Mouse (Mus musculus): ENCODE measurements around the gene Thy1. TPM values are rescaled to one million over a fixed set of nuclear protein-coding genes. Genes with fewer than 3 reads are reported as not detected.

The Thy1 gene
- polyA plus RNA-seq, 1 experiment from 2014 or later, result 0.38 TPM

DNA sequence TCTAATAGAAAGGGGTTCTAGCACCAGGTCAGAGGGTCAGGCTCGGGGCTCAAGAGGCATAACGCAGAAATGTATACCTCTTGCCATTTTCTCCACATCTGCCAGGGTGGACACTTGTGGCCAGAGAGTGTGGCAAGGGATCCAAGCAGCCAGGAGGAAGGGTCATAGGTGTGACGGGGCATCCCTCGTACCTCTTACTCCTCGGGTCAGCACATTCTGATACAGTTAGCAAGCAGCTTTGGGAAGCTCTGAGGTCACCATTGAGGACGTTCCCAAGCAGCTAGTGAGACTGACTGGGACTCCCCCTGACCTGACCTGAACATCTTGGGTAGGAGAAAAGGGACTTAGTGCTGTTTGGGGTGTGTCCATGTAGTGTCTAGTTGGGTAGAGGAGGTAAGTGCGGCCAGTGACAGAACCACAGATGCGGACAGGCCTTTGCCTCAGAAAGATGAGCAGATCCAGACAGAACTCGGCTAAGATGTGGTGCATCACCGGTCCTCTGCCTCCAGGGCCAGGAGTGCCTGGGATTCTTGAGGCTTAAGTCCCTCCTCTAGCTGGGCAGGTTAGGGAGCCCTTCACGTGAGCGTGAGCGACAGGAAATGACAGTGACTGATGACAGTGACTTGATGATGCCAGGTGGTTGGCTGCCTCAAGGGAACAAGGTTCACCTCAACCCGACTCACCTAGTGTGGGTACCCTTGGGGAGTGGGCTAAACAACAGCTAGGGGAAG is 27.1 kb downstream of the Thy1 start:
- H3K4me1 ChIP-seq (ENCODE audit: control insufficient read depth, low read depth, low read length), result peaks cover 8% of the 10 kb centered on the region
- H3K4me3 ChIP-seq (ENCODE audit: low read depth, low read length), result no peak overlapping the region
- no peaks in the 10 kb centered on the region for H3K9me3 ChIP-seq (replicated peaks; ENCODE audit: control insufficient read depth, low read length)
- H3K36me3 ChIP-seq (ENCODE audit: control insufficient read depth, insufficient read depth), result no peaks in the 10 kb centered on the region
- no peak overlapping the region for H3K4me2 ChIP-seq (ENCODE audit: low read depth, low read length)
- H3K27ac ChIP-seq (ENCODE audit: low read length), result no peak overlapping the region
- 60% methylated on average over 14 of the region's 14 CpGs for WGBS (ENCODE audit: insufficient replicate concordance)
- H3K27me3 ChIP-seq (ENCODE audit: control insufficient read depth, insufficient read depth, low read depth, low read length), result no peaks in the 10 kb centered on the region; the same call in 1 of the 2 replicates
- no peak for ATAC-seq (ENCODE audit: low read depth)
- no peak overlapping the region for H3K9ac ChIP-seq (ENCODE audit: low read depth, low read length)

DNA sequence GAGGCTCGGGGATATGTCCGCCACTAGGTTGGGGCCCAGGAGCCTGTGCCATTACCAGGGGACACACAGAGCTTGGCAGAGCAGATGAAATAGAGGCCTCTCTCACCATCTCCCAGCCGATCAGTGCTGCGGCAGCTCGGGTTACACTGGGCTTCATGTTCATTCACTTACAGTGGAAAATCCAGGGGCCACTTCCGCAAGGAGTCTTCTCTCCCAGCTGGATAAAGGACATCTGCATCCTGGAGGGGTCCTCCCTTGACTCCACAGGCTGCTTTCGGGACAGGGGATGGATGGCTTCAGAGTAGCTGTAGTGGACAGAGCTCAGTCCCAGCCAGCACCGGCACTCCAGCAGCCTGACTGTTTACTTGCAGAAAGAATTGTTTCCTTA is 27.7 kb downstream of the Thy1 start:
- ATAC-seq (ENCODE audit: low read depth), result no peak
- WGBS (ENCODE audit: insufficient replicate concordance), result 57% methylated on average over 8 of the region's 8 CpGs
- peaks cover 8% of the 10 kb centered on the region for H3K4me1 ChIP-seq (ENCODE audit: control insufficient read depth, low read depth, low read length)
- no peaks in the 10 kb centered on the region; the same call in 1 of the 2 replicates for H3K27me3 ChIP-seq (ENCODE audit: control insufficient read depth, insufficient read depth, low read depth, low read length)
- H3K27ac ChIP-seq (ENCODE audit: low read length), result no peak overlapping the region
- no peak overlapping the region for H3K4me3 ChIP-seq (ENCODE audit: low read depth, low read length)
- H3K9me3 ChIP-seq (replicated peaks; ENCODE audit: control insufficient read depth, low read length), result no peaks in the 10 kb centered on the region
- H3K4me2 ChIP-seq (ENCODE audit: low read depth, low read length), result no peak overlapping the region
- H3K9ac ChIP-seq (ENCODE audit: low read depth, low read length), result no peak overlapping the region
- H3K36me3 ChIP-seq (ENCODE audit: control insufficient read depth, insufficient read depth), result no peaks in the 10 kb centered on the region

DNA sequence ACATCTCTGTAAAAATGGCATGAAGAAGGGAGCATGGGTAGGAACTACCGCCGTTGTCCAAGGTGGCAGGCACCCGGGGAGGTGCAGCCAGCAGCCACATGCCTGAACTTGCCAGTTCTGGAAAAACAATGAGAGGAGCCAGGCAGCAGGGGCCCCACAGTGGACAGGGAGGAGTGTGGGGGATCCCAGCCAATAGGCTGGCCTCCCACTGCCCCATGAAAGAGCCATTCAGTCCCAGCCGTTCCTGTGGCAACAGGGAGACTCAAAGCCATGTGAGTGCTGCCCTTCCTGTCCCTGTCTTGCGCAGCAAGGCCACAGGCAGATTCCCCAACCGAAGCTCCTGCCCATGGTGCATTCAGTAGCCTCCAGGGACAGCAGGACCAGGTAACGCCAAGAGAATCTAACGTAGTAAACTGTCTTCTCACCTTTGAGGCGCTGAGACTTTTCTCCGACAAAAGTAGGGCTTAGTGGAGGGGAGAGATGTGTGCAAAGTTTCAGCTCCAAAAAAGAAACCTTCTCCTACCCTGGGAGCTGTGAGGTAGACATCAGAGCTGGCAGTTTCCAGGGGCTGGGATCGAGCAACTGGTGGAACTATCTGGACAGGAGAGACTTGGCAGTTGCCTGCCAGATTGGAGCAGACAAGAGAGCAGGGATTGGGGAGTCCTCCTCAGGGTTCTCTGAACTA is 28.9 kb downstream of the Thy1 start:
- Histone ChIP-seq H3K4me2 (ENCODE audit: low read depth, low read length) (no peak overlapping the region), H3K27me3 (ENCODE audit: control insufficient read depth, insufficient read depth, low read depth, low read length) (no peaks in the 10 kb centered on the region; the same call in 1 of the 2 replicates), H3K4me3 (ENCODE audit: low read depth, low read length) (no peak overlapping the region), H3K4me1 (ENCODE audit: control insufficient read depth, low read depth, low read length) (peaks cover 6% of the 10 kb centered on the region), H3K36me3 (ENCODE audit: control insufficient read depth, insufficient read depth) (no peaks in the 10 kb centered on the region), H3K9me3 (replicated peaks; ENCODE audit: control insufficient read depth, low read length) (no peaks in the 10 kb centered on the region), H3K9ac (ENCODE audit: low read depth, low read length) (no peak overlapping the region), H3K27ac (ENCODE audit: low read length) (no peak overlapping the region)
- WGBS (ENCODE audit: insufficient replicate concordance), result 42% methylated on average over 11 of the region's 11 CpGs
- ATAC-seq (ENCODE audit: low read depth), result no peak

DNA sequence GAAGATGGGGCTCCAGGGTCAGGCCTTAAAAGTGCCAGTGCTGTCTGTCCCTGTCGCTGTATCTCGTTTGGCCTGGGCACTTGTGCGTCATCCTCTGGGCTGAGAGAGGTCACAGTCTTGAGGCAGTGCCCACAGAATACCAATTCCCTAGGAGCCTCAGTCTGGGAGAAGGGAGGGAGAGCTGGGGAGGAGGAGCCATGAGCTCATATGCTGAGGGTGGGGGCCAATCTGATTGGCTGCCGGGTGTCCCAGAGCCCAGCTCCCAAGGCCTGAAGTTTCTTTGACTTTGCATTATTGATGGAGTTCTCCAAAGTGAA is 29.4 kb downstream of the Thy1 start:
- ATAC-seq (ENCODE audit: low read depth), result no peak
- no peak overlapping the region for H3K4me3 ChIP-seq (ENCODE audit: low read depth, low read length)
- H3K4me1 ChIP-seq (ENCODE audit: control insufficient read depth, low read depth, low read length), result peaks cover 1% of the 10 kb centered on the region
- H3K9me3 ChIP-seq (replicated peaks; ENCODE audit: control insufficient read depth, low read length), result no peaks in the 10 kb centered on the region
- H3K4me2 ChIP-seq (ENCODE audit: low read depth, low read length), result no peak overlapping the region
- H3K9ac ChIP-seq (ENCODE audit: low read depth, low read length), result no peak overlapping the region
- H3K27ac ChIP-seq (ENCODE audit: low read length), result no peak overlapping the region
- no peaks in the 10 kb centered on the region; the same call in 1 of the 2 replicates for H3K27me3 ChIP-seq (ENCODE audit: control insufficient read depth, insufficient read depth, low read depth, low read length)
- H3K36me3 ChIP-seq (ENCODE audit: control insufficient read depth, insufficient read depth), result no peaks in the 10 kb centered on the region
- 40% methylated on average over 4 of the region's 4 CpGs for WGBS (ENCODE audit: insufficient replicate concordance)

DNA sequence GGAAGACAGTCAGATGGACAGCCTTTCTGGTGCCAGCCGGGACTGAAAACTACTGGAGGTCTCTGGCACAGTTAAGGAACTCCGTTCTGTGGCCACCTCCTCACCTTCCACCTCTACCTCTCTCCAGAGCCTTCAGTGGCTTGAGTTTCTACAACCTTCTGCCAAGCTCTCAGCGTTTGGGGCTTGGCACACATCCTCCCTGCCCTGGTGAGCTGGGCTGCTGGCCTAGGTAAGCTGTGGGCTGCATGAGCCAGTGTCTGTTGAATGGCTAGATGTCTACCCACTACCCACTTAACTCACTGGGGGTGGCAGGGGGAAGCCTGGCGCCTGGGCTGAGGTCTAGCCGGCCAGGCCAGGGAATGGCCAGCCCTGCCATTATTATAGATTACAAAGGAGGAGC is 29.9 kb downstream of the Thy1 start:
- no peaks in the 10 kb centered on the region for H3K9me3 ChIP-seq (replicated peaks; ENCODE audit: control insufficient read depth, low read length)
- no peak overlapping the region for H3K27ac ChIP-seq (ENCODE audit: low read length)
- H3K4me2 ChIP-seq (ENCODE audit: low read depth, low read length), result no peak overlapping the region
- H3K4me3 ChIP-seq (ENCODE audit: low read depth, low read length), result no peak overlapping the region
- H3K4me1 ChIP-seq (ENCODE audit: control insufficient read depth, low read depth, low read length), result no peaks in the 10 kb centered on the region
- H3K27me3 ChIP-seq (ENCODE audit: control insufficient read depth, insufficient read depth, low read depth, low read length), result no peaks in the 10 kb centered on the region; the same call in 1 of the 2 replicates
- ATAC-seq (ENCODE audit: low read depth), result no peak
- 49% methylated on average over 5 of the region's 5 CpGs for WGBS (ENCODE audit: insufficient replicate concordance)
- no peak overlapping the region for H3K9ac ChIP-seq (ENCODE audit: low read depth, low read length)
- H3K36me3 ChIP-seq (ENCODE audit: control insufficient read depth, insufficient read depth), result no peaks in the 10 kb centered on the region

DNA sequence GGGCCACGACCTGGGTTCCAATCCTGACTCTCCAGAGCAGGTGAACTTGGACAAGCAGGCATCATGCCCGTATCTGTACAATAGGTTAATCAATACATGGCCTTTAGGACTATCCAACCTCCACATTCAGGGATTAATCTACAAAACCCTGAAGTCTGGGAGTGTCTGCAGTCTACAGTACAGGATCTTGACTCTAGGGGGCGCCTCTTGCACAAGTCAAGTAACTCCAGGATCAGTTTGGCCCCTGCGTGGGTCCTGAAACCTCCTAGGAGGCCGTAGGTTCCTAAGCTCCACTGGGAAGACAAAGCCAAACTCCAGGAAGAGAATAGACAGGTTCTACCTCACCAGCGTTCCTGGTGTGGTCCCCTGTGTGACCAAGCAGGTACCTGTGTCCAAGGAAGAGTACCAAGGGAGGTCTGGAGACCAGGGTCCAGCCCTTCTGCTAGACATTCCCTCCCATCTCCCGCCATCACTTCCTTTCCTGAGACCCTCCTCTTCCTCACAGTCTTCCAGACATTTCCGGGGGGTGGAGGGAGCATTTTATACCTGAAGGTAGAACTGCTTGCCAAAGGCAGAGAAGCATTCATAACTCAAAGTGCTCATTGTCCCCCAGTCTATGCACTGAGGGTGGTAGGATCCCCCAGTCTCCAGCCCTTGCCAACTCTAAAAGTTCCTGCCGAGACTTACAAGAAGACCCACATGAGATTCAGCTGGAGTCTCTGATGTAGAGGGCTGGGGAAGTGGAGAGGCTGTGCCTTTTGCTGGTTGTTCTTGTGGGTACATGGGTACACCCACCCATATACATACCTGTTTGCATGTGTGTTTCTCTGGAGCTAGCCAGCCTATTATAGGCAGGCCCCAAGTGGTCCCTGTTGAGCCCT is 31.5 kb downstream of the Thy1 start:
- Histone ChIP-seq H3K9me3 (replicated peaks; ENCODE audit: control insufficient read depth, low read length) (no peaks in the 10 kb centered on the region), H3K4me1 (ENCODE audit: control insufficient read depth, low read depth, low read length) (no peaks in the 10 kb centered on the region; the same call in 1 of the 2 replicates), H3K9ac (ENCODE audit: low read depth, low read length) (no peak overlapping the region), H3K4me2 (ENCODE audit: low read depth, low read length) (no peak overlapping the region), H3K36me3 (ENCODE audit: control insufficient read depth, insufficient read depth) (no peaks in the 10 kb centered on the region), H3K27me3 (ENCODE audit: control insufficient read depth, insufficient read depth, low read depth, low read length) (no peaks in the 10 kb centered on the region; the same call in 1 of the 2 replicates), H3K27ac (ENCODE audit: low read length) (no peak overlapping the region), H3K4me3 (ENCODE audit: low read depth, low read length) (no peak overlapping the region)
- WGBS (ENCODE audit: insufficient replicate concordance), result 40% methylated on average over 9 of the region's 9 CpGs
- no peak for ATAC-seq (ENCODE audit: low read depth)

DNA sequence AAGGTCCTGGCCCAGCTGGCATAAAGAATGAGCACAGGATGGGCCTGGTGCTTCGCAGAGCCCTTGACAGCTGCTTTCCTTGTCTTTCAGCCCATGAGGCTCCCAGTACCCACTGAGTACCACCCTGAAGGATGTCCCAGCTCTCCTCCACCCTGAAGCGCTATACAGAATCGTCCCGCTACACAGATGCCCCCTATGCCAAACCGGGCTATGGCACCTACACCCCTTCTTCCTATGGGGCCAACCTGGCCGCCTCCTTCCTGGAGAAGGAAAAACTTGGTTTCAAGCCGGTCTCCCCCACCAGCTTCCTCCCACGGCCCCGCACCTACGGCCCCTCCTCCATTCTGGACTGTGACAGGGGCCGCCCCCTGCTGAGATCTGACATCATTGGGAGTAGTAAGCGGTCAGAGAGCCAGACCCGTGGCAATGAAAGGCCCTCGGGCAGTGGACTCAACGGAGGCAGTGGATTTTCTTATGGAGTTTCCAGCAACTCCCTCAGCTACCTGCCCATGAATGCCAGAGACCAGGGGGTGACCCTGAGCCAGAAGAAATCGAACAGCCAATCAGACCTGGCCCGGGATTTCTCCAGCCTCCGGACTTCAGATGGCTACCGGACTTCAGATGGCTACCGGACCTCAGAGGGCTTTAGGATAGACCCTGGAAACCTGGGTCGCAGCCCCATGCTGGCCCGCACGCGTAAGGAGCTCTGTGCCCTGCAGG is 32.3 kb downstream of the Thy1 start:
- no peak overlapping the region for H3K4me3 ChIP-seq (ENCODE audit: low read depth, low read length)
- 67% methylated on average over 24 of the region's 24 CpGs for WGBS (ENCODE audit: insufficient replicate concordance)
- H3K4me2 ChIP-seq (ENCODE audit: low read depth, low read length), result no peak overlapping the region
- no peak overlapping the region for H3K9ac ChIP-seq (ENCODE audit: low read depth, low read length)
- H3K36me3 ChIP-seq (ENCODE audit: control insufficient read depth, insufficient read depth), result no peaks in the 10 kb centered on the region
- H3K9me3 ChIP-seq (replicated peaks; ENCODE audit: control insufficient read depth, low read length), result no peaks in the 10 kb centered on the region
- no peaks in the 10 kb centered on the region; the same call in 1 of the 2 replicates for H3K4me1 ChIP-seq (ENCODE audit: control insufficient read depth, low read depth, low read length)
- no peaks in the 10 kb centered on the region; the same call in 1 of the 2 replicates for H3K27me3 ChIP-seq (ENCODE audit: control insufficient read depth, insufficient read depth, low read depth, low read length)
- no peak overlapping the region for H3K27ac ChIP-seq (ENCODE audit: low read length)
- no peak for ATAC-seq (ENCODE audit: low read depth)

DNA sequence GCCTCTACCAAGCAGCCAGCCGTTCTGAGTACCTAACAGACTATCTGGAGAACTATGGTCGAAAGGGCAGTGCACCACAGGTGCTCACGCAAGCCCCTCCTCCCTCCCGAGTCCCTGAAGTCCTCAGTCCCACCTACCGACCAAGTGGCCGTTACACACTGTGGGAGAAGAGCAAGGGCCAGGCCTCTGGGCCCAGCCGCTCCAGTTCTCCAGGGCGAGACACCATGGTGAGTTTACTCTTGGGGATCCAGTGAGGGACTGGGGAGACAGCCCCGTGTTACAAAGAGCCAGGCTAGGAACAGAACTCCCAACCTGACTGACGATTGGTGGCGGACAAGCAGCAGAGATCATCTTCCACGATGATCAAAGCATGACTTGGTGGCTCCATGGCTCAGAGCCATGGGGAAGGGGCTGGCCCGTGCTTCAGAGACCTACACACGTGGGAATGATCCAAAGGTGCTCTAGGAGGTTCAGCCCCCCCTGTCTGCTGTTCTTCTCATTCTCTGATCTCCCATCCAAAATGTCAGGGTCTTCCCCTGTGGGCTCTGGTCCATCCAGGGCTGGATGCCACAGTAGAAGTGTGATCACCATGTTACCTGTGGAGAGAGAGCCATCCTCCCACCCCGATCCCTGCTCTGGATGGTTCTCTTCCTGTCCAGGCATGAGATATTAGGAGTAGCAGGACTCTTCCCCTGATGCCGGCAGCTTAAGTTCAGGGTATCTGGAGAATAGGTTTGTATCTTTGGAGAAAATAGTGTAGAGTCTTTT is 33.0 kb downstream of the Thy1 start:
- no peak overlapping the region for H3K4me2 ChIP-seq (ENCODE audit: low read depth, low read length)
- H3K9ac ChIP-seq (ENCODE audit: low read depth, low read length), result no peak overlapping the region
- no peak overlapping the region for H3K4me3 ChIP-seq (ENCODE audit: low read depth, low read length)
- H3K27ac ChIP-seq (ENCODE audit: low read length), result no peak overlapping the region
- WGBS (ENCODE audit: insufficient replicate concordance), result 59% methylated on average over 16 of the region's 16 CpGs
- ATAC-seq (ENCODE audit: low read depth), result no peak
- H3K27me3 ChIP-seq (ENCODE audit: control insufficient read depth, insufficient read depth, low read depth, low read length), result no peaks in the 10 kb centered on the region
- no peaks in the 10 kb centered on the region; the same call in 1 of the 2 replicates for H3K4me1 ChIP-seq (ENCODE audit: control insufficient read depth, low read depth, low read length)
- H3K9me3 ChIP-seq (replicated peaks; ENCODE audit: control insufficient read depth, low read length), result no peaks in the 10 kb centered on the region
- no peaks in the 10 kb centered on the region for H3K36me3 ChIP-seq (ENCODE audit: control insufficient read depth, insufficient read depth)
